Mouse (Mus musculus) intestine, embryonic 15.5 days (tissue): ENCODE measurements around the gene Ttyh2. TPM values are rescaled to one million over a fixed set of nuclear protein-coding genes. Genes with fewer than 3 reads are reported as not detected.

ENCODE experiments used
- ATAC-seq: fragments of 200-750 bp; cut with Nextera tagmentation; 2 replicates; pipeline ENCODE4 v1.8.0; 2017; ENCODE audit warnings: moderate TSS enrichment, moderate library complexity
- H3K27ac ChIP-seq: fragments of 300-500 bp; sonication (generic); 2 replicates; pipeline ENCODE4 v1.5.1; 2015; ENCODE audit warnings: mild to moderate bottlenecking, inconsistent platforms
- H3K27me3 ChIP-seq: fragments of 300-500 bp; sonication (generic); replicated peaks from 2 replicates; pipeline ENCODE4 v1.6.1; 2015; ENCODE audit warnings: inconsistent platforms
- H3K36me3 ChIP-seq: fragments of 300-500 bp; sonication (generic); 2 replicates; pipeline ENCODE4 v1.6.1; 2015; ENCODE audit warnings: inconsistent platforms
- H3K4me1 ChIP-seq: fragments of 300-500 bp; sonication (generic); replicated peaks from 2 replicates; pipeline ENCODE4 v1.6.1; 2015; ENCODE audit warnings: inconsistent platforms
- H3K4me2 ChIP-seq: fragments of 300-500 bp; sonication (generic); replicated peaks from 2 replicates; pipeline ENCODE4 v1.6.1; 2015; ENCODE audit warnings: mild to moderate bottlenecking, inconsistent platforms
- H3K4me3 ChIP-seq: fragments of 300-500 bp; sonication (generic); replicated peaks from 2 replicates; pipeline ENCODE4 v1.5.1; 2015; ENCODE audit warnings: inconsistent platforms
- H3K9ac ChIP-seq: fragments of 300-500 bp; sonication (generic); 2 replicates; pipeline ENCODE4 v1.6.1; 2015; ENCODE audit warnings: inconsistent platforms
- H3K9me3 ChIP-seq: fragments of 300-500 bp; sonication (generic); 2 replicates; pipeline ENCODE4 v1.6.1; 2016; ENCODE audit warnings: inconsistent platforms
- WGBS: fragments of 180-500 bp; shearing (Covaris S2); methylation state at CpG from one replicate; pipeline ENCODE4 v1.1.7; 2015; 5-methylcytosine and 5-hydroxymethylcytosine counted together
- polyA plus RNA-seq: library from polyadenylated mRNA; unstranded; fragments of >200 nt; fragmentation: Nextera tagmentation; extraction: Ambion mirVana; gene quantifications from 2 replicates; pipeline ENCODE4 v1.2.1, GENCODE M21; 2015

Gene Ttyh2
- polyA plus RNA-seq, 1 experiment from 2014 or later: 28.5 TPM

- H3K4me1 ChIP-seq: peaks cover 16% of the 10 kb centered on the region
Observed at GRCm38 (mm10) chr11:114726965-114727825, 52.0 kb downstream of the Ttyh2 start, which contains the start of gene Dnaic2. TSS of gene Dnaic2 (plus strand) at chr11:114727408.

GRCm38 (mm10) chr11:114727826-114728186, 52.6 kb downstream of the Ttyh2 start:
- Histone ChIP-seq H3K9me3 (no peaks in the 10 kb centered on the region), H3K9ac (no peak overlapping the region), H3K27me3 (no peaks in the 10 kb centered on the region), H3K4me3 (no peak overlapping the region), H3K27ac (no peak overlapping the region), H3K36me3 (no peaks in the 10 kb centered on the region), H3K4me2 (peak overlapping the region; percentile 70), H3K4me1 (peaks cover 16% of the 10 kb centered on the region)
- ATAC-seq: no peak
- WGBS: 28% methylated on average over 5 of the region's 5 CpGs

More at GRCm38 (mm10) chr11:114726965-114727825, 52.0 kb downstream of the Ttyh2 start, which contains the start of gene Dnaic2:
- WGBS: 10% methylated on average over 34 of the region's 34 CpGs
- no peaks in the 10 kb centered on the region for H3K27me3 ChIP-seq
- H3K36me3 ChIP-seq: no peaks in the 10 kb centered on the region
- no peaks in the 10 kb centered on the region for H3K9me3 ChIP-seq
- H3K4me2 ChIP-seq: peak within 1 kb of the TSS; percentile 70
- peak; percentile 80 for ATAC-seq
- H3K27ac ChIP-seq: no peak within 1 kb of the TSS
- H3K9ac ChIP-seq: no peak within 1 kb of the TSS
- H3K4me3 ChIP-seq: peak within 1 kb of the TSS; percentile 26

GRCm38 (mm10) chr11:114728333-114728732, 53.1 kb downstream of the Ttyh2 start:
- whole genome bisulfite sequencing: 59% methylated on average over 5 of the region's 5 CpGs
- Histone ChIP-seq H3K9ac (no peak overlapping the region), H3K36me3 (no peaks in the 10 kb centered on the region), H3K4me2 (no peak overlapping the region), H3K27ac (no peak overlapping the region), H3K9me3 (no peaks in the 10 kb centered on the region), H3K4me1 (peaks cover 16% of the 10 kb centered on the region), H3K27me3 (no peaks in the 10 kb centered on the region), H3K4me3 (no peak overlapping the region)
- no peak for ATAC-seq

- WGBS: 42% methylated on average over 6 of the region's 6 CpGs
- no peak overlapping the region for H3K4me2 ChIP-seq
- no peak for ATAC-seq
- peaks cover 14% of the 10 kb centered on the region for H3K4me1 ChIP-seq
- no peak overlapping the region for H3K4me3 ChIP-seq
- H3K9ac ChIP-seq: no peak overlapping the region
- no peaks in the 10 kb centered on the region for H3K27me3 ChIP-seq
- H3K27ac ChIP-seq: no peak overlapping the region
- H3K9me3 ChIP-seq: no peaks in the 10 kb centered on the region
- H3K36me3 ChIP-seq: no peaks in the 10 kb centered on the region
Observed at GRCm38 (mm10) chr11:114729832-114730363, 54.7 kb downstream of the Ttyh2 start.

- no peak overlapping the region for H3K27ac ChIP-seq
- no peaks in the 10 kb centered on the region for H3K9me3 ChIP-seq
- no peak overlapping the region for H3K4me3 ChIP-seq
- no peak overlapping the region for H3K4me2 ChIP-seq
- no peak for ATAC-seq
- H3K4me1 ChIP-seq: peaks cover 10% of the 10 kb centered on the region
- 74% methylated on average over 4 of the region's 4 CpGs for WGBS
- H3K36me3 ChIP-seq: no peaks in the 10 kb centered on the region
- H3K9ac ChIP-seq: no peak overlapping the region
- H3K27me3 ChIP-seq: no peaks in the 10 kb centered on the region
Observed at GRCm38 (mm10) chr11:114731711-114732110, 56.5 kb downstream of the Ttyh2 start.

GRCm38 (mm10) chr11:114732890-114733289, 57.7 kb downstream of the Ttyh2 start:
- 70% methylated on average over 22 of the region's 22 CpGs for WGBS
- ATAC-seq: no peak

GRCm38 (mm10) chr11:114736111-114736510, 60.9 kb downstream of the Ttyh2 start:
- no peaks in the 10 kb centered on the region for H3K9me3 ChIP-seq
- no peaks in the 10 kb centered on the region for H3K36me3 ChIP-seq
- no peak for ATAC-seq
- no peaks in the 10 kb centered on the region for H3K27me3 ChIP-seq
- H3K4me2 ChIP-seq: no peak overlapping the region
- 85% methylated on average over 2 of the region's 2 CpGs for WGBS
- no peak overlapping the region for H3K4me3 ChIP-seq
- no peak overlapping the region for H3K9ac ChIP-seq
- 0 out of 2 replicates have a peak, but pooled peaks cover 2% of the 10 kb centered on the region for H3K4me1 ChIP-seq
- no peak overlapping the region for H3K27ac ChIP-seq

More at GRCm38 (mm10) chr11:114732890-114733289, 57.7 kb downstream of the Ttyh2 start:
- H3K4me1 ChIP-seq: 0 out of 2 replicates have a peak, but pooled peaks cover 2% of the 10 kb centered on the region
- no peaks in the 10 kb centered on the region for H3K27me3 ChIP-seq
- H3K4me3 ChIP-seq: no peak overlapping the region
- no peak overlapping the region for H3K4me2 ChIP-seq
- H3K36me3 ChIP-seq: no peaks in the 10 kb centered on the region
- no peak overlapping the region for H3K27ac ChIP-seq
- no peak overlapping the region for H3K9ac ChIP-seq
- no peaks in the 10 kb centered on the region for H3K9me3 ChIP-seq

GRCm38 (mm10) chr11:114736913-114737624, 61.8 kb downstream of the Ttyh2 start:
- Histone ChIP-seq H3K36me3 (no peaks in the 10 kb centered on the region), H3K27ac (no peak overlapping the region), H3K9me3 (no peaks in the 10 kb centered on the region), H3K27me3 (no peaks in the 10 kb centered on the region), H3K4me3 (no peak overlapping the region), H3K9ac (no peak overlapping the region), H3K4me2 (no peak overlapping the region), H3K4me1 (0 out of 2 replicates have a peak, but pooled peaks cover 2% of the 10 kb centered on the region)
- 38% methylated on average over 11 of the region's 11 CpGs for WGBS
- ATAC-seq: no peak

GRCm38 (mm10) chr11:114740598-114740997, 65.4 kb downstream of the Ttyh2 start:
- no peak for ATAC-seq
- no peaks in the 10 kb centered on the region for H3K9me3 ChIP-seq
- no peak overlapping the region for H3K9ac ChIP-seq
- H3K4me1 ChIP-seq: 0 out of 2 replicates have a peak, but pooled peaks cover 2% of the 10 kb centered on the region
- H3K4me3 ChIP-seq: no peak overlapping the region
- no peaks in the 10 kb centered on the region for H3K27me3 ChIP-seq
- no peak overlapping the region for H3K4me2 ChIP-seq
- H3K36me3 ChIP-seq: no peaks in the 10 kb centered on the region
- WGBS: 50% methylated on average over 10 of the region's 10 CpGs
- H3K27ac ChIP-seq: no peak overlapping the region

GRCm38 (mm10) chr11:114741451-114741850, 66.2 kb downstream of the Ttyh2 start:
- no peak overlapping the region for H3K27ac ChIP-seq
- no peaks in the 10 kb centered on the region for H3K36me3 ChIP-seq
- WGBS: 45% methylated on average over 6 of the region's 6 CpGs
- ATAC-seq: no peak
- no peaks in the 10 kb centered on the region for H3K9me3 ChIP-seq
- H3K27me3 ChIP-seq: no peaks in the 10 kb centered on the region
- H3K4me3 ChIP-seq: no peak overlapping the region
- 0 out of 2 replicates have a peak, but pooled peaks cover 2% of the 10 kb centered on the region for H3K4me1 ChIP-seq
- H3K4me2 ChIP-seq: no peak overlapping the region
- no peak overlapping the region for H3K9ac ChIP-seq

- H3K9me3 ChIP-seq: no peaks in the 10 kb centered on the region
- peak overlapping the region; percentile 54 for H3K4me2 ChIP-seq
- H3K36me3 ChIP-seq: no peaks in the 10 kb centered on the region
- WGBS: 2% methylated on average over 12 of the region's 12 CpGs
- H3K9ac ChIP-seq: no peak overlapping the region
- H3K27me3 ChIP-seq: no peaks in the 10 kb centered on the region
- no peak overlapping the region for H3K4me3 ChIP-seq
- ATAC-seq: peak; percentile 76
- H3K4me1 ChIP-seq: no peaks in the 10 kb centered on the region
- no peak overlapping the region for H3K27ac ChIP-seq
Observed at GRCm38 (mm10) chr11:114745134-114745533, 69.9 kb downstream of the Ttyh2 start.

GRCm38 (mm10) chr11:114747564-114748138, 72.4 kb downstream of the Ttyh2 start:
- H3K9ac ChIP-seq: no peak overlapping the region
- no peak overlapping the region for H3K4me3 ChIP-seq
- H3K27ac ChIP-seq: no peak overlapping the region
- peak; percentile 64 for ATAC-seq
- 53% methylated on average over 12 of the region's 12 CpGs for WGBS
- no peaks in the 10 kb centered on the region for H3K4me1 ChIP-seq
- H3K36me3 ChIP-seq: no peaks in the 10 kb centered on the region
- no peaks in the 10 kb centered on the region for H3K9me3 ChIP-seq
- H3K27me3 ChIP-seq: no peaks in the 10 kb centered on the region
- no peak overlapping the region for H3K4me2 ChIP-seq
